Mouse (Mus musculus) limb, embryonic 10.5 days (tissue): Measurements from ENCODE around the gene Tmem139. TPM values are rescaled to one million over a fixed set of nuclear protein-coding genes. Genes with fewer than 3 reads are reported as not detected.

Experiments used
- DNase-seq: peaks from one replicate; pipeline ENCODE4 v3.0.0-alpha.2; 2017; ENCODE audit warnings: low spot score
- H3K27ac ChIP-seq: fragments of 300-500 bp; sonication (generic); 2 replicates; pipeline ENCODE4 v1.5.1; 2016; ENCODE audit warnings: mild to moderate bottlenecking
- H3K27me3 ChIP-seq: fragments of 300-500 bp; sonication (generic); 2 replicates; pipeline ENCODE4 v1.6.1; 2016; ENCODE audit warnings: low read depth, mild to moderate bottlenecking; ENCODE audit not compliant: poor library complexity, severe bottlenecking
- H3K36me3 ChIP-seq: fragments of 300-500 bp; sonication (generic); 2 replicates; pipeline ENCODE4 v1.6.1; 2016; ENCODE audit warnings: mild to moderate bottlenecking, moderate library complexity
- H3K4me1 ChIP-seq: fragments of 300-500 bp; sonication (generic); 2 replicates; pipeline ENCODE4 v1.6.1; 2016
- H3K4me3 ChIP-seq: fragments of 300-500 bp; sonication (generic); 2 replicates; pipeline ENCODE4 v1.5.1; 2016; ENCODE audit warnings: mild to moderate bottlenecking, moderate library complexity
- H3K9me3 ChIP-seq: fragments of 300-500 bp; sonication (generic); replicated peaks from 2 replicates; pipeline ENCODE4 v1.6.1; 2016; ENCODE audit warnings: mild to moderate bottlenecking
- WGBS: fragments of 180-500 bp; shearing (Covaris S2); methylation state at CpG from one replicate; pipeline ENCODE4 v1.1.7; 2016; 5-methylcytosine and 5-hydroxymethylcytosine counted together
- polyA plus RNA-seq: library from polyadenylated mRNA; unstranded; fragments of >200 nt; fragmentation: Nextera tagmentation; extraction: Ambion mirVana; gene quantifications from 2 replicates; pipeline ENCODE4 v1.2.1, GENCODE M21; 2016

The Tmem139 gene
- polyA plus RNA-seq, 1 experiment from 2014 or later = 1.2 TPM

GRCm38 (mm10) chr6:42251791-42252190, 10.0 kb upstream of the Tmem139 start:
- no peaks in the 10 kb centered on the region for H3K4me1 ChIP-seq
- H3K27ac ChIP-seq = no peak overlapping the region
- no peaks in the 10 kb centered on the region for H3K36me3 ChIP-seq
- no peaks in the 10 kb centered on the region for H3K9me3 ChIP-seq
- WGBS = 88% methylated on average over 4 of the region's 4 CpGs
- no peak overlapping the region for H3K4me3 ChIP-seq
- DNase-seq = no peak
- H3K27me3 ChIP-seq = peaks cover 8% of the 10 kb centered on the region

- Histone ChIP-seq H3K4me3 (no peak overlapping the region), H3K27me3 (no peaks in the 10 kb centered on the region), H3K9me3 (no peaks in the 10 kb centered on the region), H3K27ac (no peak overlapping the region), H3K36me3 (no peaks in the 10 kb centered on the region), H3K4me1 (no peaks in the 10 kb centered on the region)
- WGBS = 90% methylated on average over 2 of the region's 2 CpGs
- DNase-seq = no peak
These were observed 8.7 kb upstream of the Tmem139 start for GRCm38 (mm10) chr6:42253103-42253502.

- 19% methylated on average over 11 of the region's 11 CpGs for WGBS
- H3K4me1 ChIP-seq = peaks cover 8% of the 10 kb centered on the region
- no peak overlapping the region for H3K27ac ChIP-seq
- H3K36me3 ChIP-seq = no peaks in the 10 kb centered on the region
- H3K9me3 ChIP-seq = no peaks in the 10 kb centered on the region
- no peak overlapping the region for H3K4me3 ChIP-seq
- H3K27me3 ChIP-seq = peaks cover 14% of the 10 kb centered on the region; the same call in 1 of the 2 replicates
- DNase-seq = peak; percentile 53
These were observed 4.4 kb upstream of the Tmem139 start for GRCm38 (mm10) chr6:42257303-42257863.

- 70% methylated on average over 6 of the region's 6 CpGs for WGBS
- Histone ChIP-seq H3K4me1 (peaks cover 8% of the 10 kb centered on the region), H3K9me3 (no peaks in the 10 kb centered on the region), H3K27ac (no peak overlapping the region), H3K36me3 (no peaks in the 10 kb centered on the region), H3K27me3 (peaks cover 18% of the 10 kb centered on the region; the same call in 1 of the 2 replicates), H3K4me3 (no peak overlapping the region)
- DNase-seq = no peak
These were observed 1.3 kb upstream of the Tmem139 start for GRCm38 (mm10) chr6:42260430-42260829.

- H3K4me3 ChIP-seq = peak within 1 kb of the TSS; percentile 75
- under 1% methylated on average over 51 of the region's 51 CpGs for WGBS
- H3K4me1 ChIP-seq = peaks cover 13% of the 10 kb centered on the region
- H3K27ac ChIP-seq = peak within 1 kb of the TSS; percentile 97
- DNase-seq = peak; percentile 99
- H3K9me3 ChIP-seq = no peaks in the 10 kb centered on the region
- peaks cover 18% of the 10 kb centered on the region; the same call in 1 of the 2 replicates for H3K27me3 ChIP-seq
- peaks cover 29% of the 10 kb centered on the region for H3K36me3 ChIP-seq
These were observed 3.0 kb downstream of the Tmem139 start, which contains the start of gene Casp2 for GRCm38 (mm10) chr6:42264626-42265312. Gene Casp2, plus strand, starts transcription at chr6:42264985.

- Histone ChIP-seq H3K4me1 (peaks cover 13% of the 10 kb centered on the region), H3K9me3 (no peaks in the 10 kb centered on the region), H3K27ac (peak overlapping the region; percentile 97), H3K27me3 (peaks cover 18% of the 10 kb centered on the region; the same call in 1 of the 2 replicates), H3K36me3 (peaks cover 38% of the 10 kb centered on the region), H3K4me3 (peak overlapping the region; percentile 75)
- peak; percentile 56 for DNase-seq
- under 1% methylated on average over 21 of the region's 21 CpGs for WGBS
These were observed 3.9 kb downstream of the Tmem139 start for GRCm38 (mm10) chr6:42265391-42266330.

GRCm38 (mm10) chr6:42270817-42271216, 9.0 kb downstream of the Tmem139 start:
- Histone ChIP-seq H3K27ac (no peak overlapping the region), H3K36me3 (peaks cover 89% of the 10 kb centered on the region)

GRCm38 (mm10) chr6:42276151-42276550, 14.4 kb downstream of the Tmem139 start:
- no peak for DNase-seq
- H3K36me3 ChIP-seq = peaks cover 100% of the 10 kb centered on the region
- 90% methylated on average over 2 of the region's 2 CpGs for WGBS
- H3K4me3 ChIP-seq = no peak overlapping the region
- H3K9me3 ChIP-seq = no peaks in the 10 kb centered on the region
- H3K27me3 ChIP-seq = no peaks in the 10 kb centered on the region
- H3K4me1 ChIP-seq = no peaks in the 10 kb centered on the region
- H3K27ac ChIP-seq = no peak overlapping the region

More at GRCm38 (mm10) chr6:42270817-42271216, 9.0 kb downstream of the Tmem139 start:
- Histone ChIP-seq H3K27me3 (no peaks in the 10 kb centered on the region), H3K4me1 (peaks cover 5% of the 10 kb centered on the region), H3K4me3 (no peak overlapping the region), H3K9me3 (no peaks in the 10 kb centered on the region)
- no peak for DNase-seq

- no peak overlapping the region for H3K4me3 ChIP-seq
- DNase-seq = no peak
- no peaks in the 10 kb centered on the region for H3K9me3 ChIP-seq
- 71% methylated on average over 5 of the region's 5 CpGs for WGBS
- no peak overlapping the region for H3K27ac ChIP-seq
- no peaks in the 10 kb centered on the region for H3K4me1 ChIP-seq
- no peaks in the 10 kb centered on the region for H3K27me3 ChIP-seq
- H3K36me3 ChIP-seq = peaks cover 87% of the 10 kb centered on the region
These were observed 21.2 kb downstream of the Tmem139 start for GRCm38 (mm10) chr6:42282865-42283528.

- no peak for DNase-seq
- Histone ChIP-seq H3K4me1 (no peaks in the 10 kb centered on the region), H3K4me3 (no peak within 1 kb of the TSS), H3K36me3 (peaks cover 66% of the 10 kb centered on the region), H3K27ac (no peak within 1 kb of the TSS), H3K27me3 (no peaks in the 10 kb centered on the region), H3K9me3 (no peaks in the 10 kb centered on the region)
- WGBS = 80% methylated on average over 4 of the region's 5 CpGs
These were observed 24.7 kb downstream of the Tmem139 start, which contains the start of gene Clcn1 for GRCm38 (mm10) chr6:42286448-42286847. Gene Clcn1, plus strand, starts transcription at chr6:42286685.

GRCm38 (mm10) chr6:42287562-42287961, 25.8 kb downstream of the Tmem139 start:
- Histone ChIP-seq H3K36me3 (peaks cover 60% of the 10 kb centered on the region), H3K27ac (no peak overlapping the region), H3K9me3 (no peaks in the 10 kb centered on the region), H3K4me3 (no peak overlapping the region), H3K4me1 (no peaks in the 10 kb centered on the region), H3K27me3 (no peaks in the 10 kb centered on the region)
- DNase-seq = no peak

GRCm38 (mm10) chr6:42293327-42293726, 31.6 kb downstream of the Tmem139 start:
- no peak overlapping the region for H3K4me3 ChIP-seq
- no peak for DNase-seq
- H3K27ac ChIP-seq = no peak overlapping the region
- 90% methylated on average over 6 of the region's 6 CpGs for WGBS
- H3K4me1 ChIP-seq = no peaks in the 10 kb centered on the region
- H3K9me3 ChIP-seq = no peaks in the 10 kb centered on the region
- H3K27me3 ChIP-seq = no peaks in the 10 kb centered on the region
- H3K36me3 ChIP-seq = peaks cover 38% of the 10 kb centered on the region
